Mouse (Mus musculus): Measurements from ENCODE around the gene H2-Ke6.

DNA sequence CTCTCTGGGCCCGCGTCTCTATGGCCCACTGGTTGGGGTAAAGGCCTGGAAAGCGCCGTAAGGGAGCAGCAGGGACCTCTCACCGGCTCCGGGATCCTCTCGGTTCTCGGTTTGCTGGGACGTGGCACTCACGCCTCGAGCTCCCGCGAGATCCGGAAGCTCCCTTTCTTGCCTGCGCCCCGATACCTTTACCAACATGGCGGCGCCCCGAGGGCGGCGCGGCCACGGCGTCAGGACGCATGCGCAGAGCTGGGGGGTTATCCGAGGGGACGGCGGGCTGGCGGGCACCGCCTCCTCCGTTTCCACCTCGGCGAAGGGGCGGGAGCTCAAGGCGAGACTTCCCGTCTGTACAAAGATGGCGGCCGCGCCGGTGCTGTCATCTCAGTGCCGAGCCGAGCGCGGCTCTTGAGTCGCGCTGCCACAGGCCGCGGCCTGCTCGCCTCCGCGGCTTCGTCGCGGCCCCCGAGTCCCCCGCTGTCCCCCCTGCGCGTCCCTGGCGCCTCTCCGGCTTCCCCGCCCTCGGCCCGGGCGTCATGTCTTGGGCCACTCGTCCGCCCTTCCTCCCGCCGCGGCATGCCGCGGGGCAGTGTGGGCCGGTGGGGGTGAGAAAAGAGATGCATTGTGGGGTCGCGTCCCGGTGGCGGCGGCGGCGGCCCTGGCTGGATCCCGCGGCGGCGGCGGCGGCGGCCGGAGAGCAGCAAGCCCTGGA is 3.8 kb upstream of the H2-Ke6 start, which contains the start of the genes Slc39a7 and Rxrb:
- TF ChIP-seq EP300 (IDR thresholded peaks at IDR 0.05; ENCODE audit: low read depth) (peak; percentile 53; the same call in 1 of the 2 replicates), CTCF (IDR thresholded peaks at IDR 0.05; ENCODE audit: low read depth) (no peak)
